Mouse (Mus musculus): ENCODE data around the gene Kdelr2. TPM values are rescaled to one million over a fixed set of nuclear protein-coding genes. Genes with fewer than 3 reads are reported as not detected.
A peak's percentile ranks its signal among the peaks of the same experiment; 100 is the strongest.

Gene Kdelr2
- 187 and 190 TPM in 2 replicates for polyA plus RNA-seq (2014; fragmentation: Nextera tagmentation; extraction: Ambion mirVana)

GRCm38 (mm10) chr5:143403221-143404147 is at the start of gene Kdelr2:
Gene Kdelr2, plus strand, starts transcription at chr5:143403838.
- Histone ChIP-seq H3K27me3 (ENCODE audit: control insufficient read depth, insufficient read depth, low read length) (no peaks in the 10 kb centered on the region), H3K27ac (ENCODE audit: low read depth, low read length) (peak within 1 kb of the TSS; percentile 46; the same call in 1 of the 2 replicates), H3K4me2 (peak within 1 kb of the TSS; percentile 72), H3K9ac (ENCODE audit: low read length) (peak within 1 kb of the TSS; percentile 81), H3K36me3 (ENCODE audit: control insufficient read depth, insufficient read depth, low read length) (no peaks in the 10 kb centered on the region; the same call in 1 of the 2 replicates), H3K9me3 (ENCODE audit: control insufficient read depth, low read length) (no peaks in the 10 kb centered on the region), H3K4me3 (ENCODE audit: low read depth, low read length) (peak within 1 kb of the TSS; percentile 85), H3K4me1 (ENCODE audit: control insufficient read depth, insufficient read depth, low read length) (peaks cover 11% of the 10 kb centered on the region)
- peak; percentile 100 for DNase-seq (ENCODE audit: low spot score, missing footprints)
- ATAC-seq (ENCODE audit: low FRiP score) = peak; percentile 97
- 1% methylated on average over 71 of the region's 72 CpGs for WGBS

- DNase-seq (ENCODE audit: low spot score, missing footprints) = peak; percentile 82
- WGBS = 35% methylated on average over 5 of the region's 5 CpGs
These were observed 47.6 kb upstream of the Kdelr2 start for GRCm38 (mm10) chr5:143356017-143356416.

GRCm38 (mm10) chr5:143356686-143357388 is 46.8 kb upstream of the Kdelr2 start, which contains the start of gene Grid2ip:
Gene Grid2ip, plus strand, starts transcription at chr5:143357338.
- WGBS = 16% methylated on average over 17 of the region's 17 CpGs
- peaks cover 4% of the 10 kb centered on the region; the same call in 1 of the 2 replicates for H3K4me1 ChIP-seq (ENCODE audit: control insufficient read depth, insufficient read depth, low read length)
- ATAC-seq (ENCODE audit: low FRiP score) = no peak; the same call in none of the 2 replicates

More at GRCm38 (mm10) chr5:143356017-143356416, 47.6 kb upstream of the Kdelr2 start:
- peaks cover 6% of the 10 kb centered on the region for H3K27me3 ChIP-seq (ENCODE audit: control insufficient read depth, insufficient read depth, low read length)
- no peak overlapping the region for H3K4me3 ChIP-seq (ENCODE audit: low read depth, low read length)
- H3K9ac ChIP-seq (ENCODE audit: low read length) = no peak overlapping the region
- H3K4me2 ChIP-seq = no peak overlapping the region
- H3K9me3 ChIP-seq (ENCODE audit: control insufficient read depth, low read length) = no peaks in the 10 kb centered on the region
- peaks cover 4% of the 10 kb centered on the region; the same call in 1 of the 2 replicates for H3K4me1 ChIP-seq (ENCODE audit: control insufficient read depth, insufficient read depth, low read length)
- no peaks in the 10 kb centered on the region for H3K36me3 ChIP-seq (ENCODE audit: control insufficient read depth, insufficient read depth, low read length)
- no peak; the same call in 1 of the 2 replicates for ATAC-seq (ENCODE audit: low FRiP score)
- no peak overlapping the region for H3K27ac ChIP-seq (ENCODE audit: low read depth, low read length)

GRCm38 (mm10) chr5:143357564-143357963 is 46.1 kb upstream of the Kdelr2 start:
- 0 out of 2 replicates have a peak overlapping the region, but pooled peaks have one; percentile 7 for H3K4me3 ChIP-seq (ENCODE audit: low read depth, low read length)
- H3K27ac ChIP-seq (ENCODE audit: low read depth, low read length) = no peak overlapping the region
- H3K9ac ChIP-seq (ENCODE audit: low read length) = peak overlapping the region; percentile 33; the same call in 1 of the 2 replicates
- H3K4me1 ChIP-seq (ENCODE audit: control insufficient read depth, insufficient read depth, low read length) = peaks cover 4% of the 10 kb centered on the region; the same call in 1 of the 2 replicates
- peaks cover 8% of the 10 kb centered on the region for H3K27me3 ChIP-seq (ENCODE audit: control insufficient read depth, insufficient read depth, low read length)
- DNase-seq (ENCODE audit: low spot score, missing footprints) = peak; percentile 85
- no peaks in the 10 kb centered on the region for H3K9me3 ChIP-seq (ENCODE audit: control insufficient read depth, low read length)
- H3K36me3 ChIP-seq (ENCODE audit: control insufficient read depth, insufficient read depth, low read length) = no peaks in the 10 kb centered on the region
- WGBS = 5% methylated on average over 28 of the region's 28 CpGs
- H3K4me2 ChIP-seq = peak overlapping the region; percentile 34
- peak; percentile 49; the same call in 1 of the 2 replicates for ATAC-seq (ENCODE audit: low FRiP score)

More at GRCm38 (mm10) chr5:143356686-143357388, 46.8 kb upstream of the Kdelr2 start, which contains the start of gene Grid2ip:
- peak; percentile 84 for DNase-seq (ENCODE audit: low spot score, missing footprints)
- H3K4me2 ChIP-seq = peak within 1 kb of the TSS; percentile 34
- H3K36me3 ChIP-seq (ENCODE audit: control insufficient read depth, insufficient read depth, low read length) = no peaks in the 10 kb centered on the region
- no peak within 1 kb of the TSS for H3K27ac ChIP-seq (ENCODE audit: low read depth, low read length)
- peak within 1 kb of the TSS; percentile 33; the same call in 1 of the 2 replicates for H3K9ac ChIP-seq (ENCODE audit: low read length)
- H3K9me3 ChIP-seq (ENCODE audit: control insufficient read depth, low read length) = no peaks in the 10 kb centered on the region
- peaks cover 6% of the 10 kb centered on the region for H3K27me3 ChIP-seq (ENCODE audit: control insufficient read depth, insufficient read depth, low read length)
- H3K4me3 ChIP-seq (ENCODE audit: low read depth, low read length) = 0 out of 2 replicates have a peak within 1 kb of the TSS, but pooled peaks have one; percentile 7

GRCm38 (mm10) chr5:143359263-143359662 is 44.4 kb upstream of the Kdelr2 start:
- Histone ChIP-seq H3K9me3 (ENCODE audit: control insufficient read depth, low read length) (no peaks in the 10 kb centered on the region), H3K27ac (ENCODE audit: low read depth, low read length) (no peak overlapping the region), H3K4me1 (ENCODE audit: control insufficient read depth, insufficient read depth, low read length) (peaks cover 8% of the 10 kb centered on the region), H3K27me3 (ENCODE audit: control insufficient read depth, insufficient read depth, low read length) (peaks cover 8% of the 10 kb centered on the region), H3K4me3 (ENCODE audit: low read depth, low read length) (no peak overlapping the region), H3K36me3 (ENCODE audit: control insufficient read depth, insufficient read depth, low read length) (no peaks in the 10 kb centered on the region), H3K4me2 (no peak overlapping the region), H3K9ac (ENCODE audit: low read length) (no peak overlapping the region)
- ATAC-seq (ENCODE audit: low FRiP score) (no peak), DNase-seq (ENCODE audit: low spot score, missing footprints) (no peak)
- WGBS = 40% methylated on average over 7 of the region's 7 CpGs

- H3K36me3 ChIP-seq (ENCODE audit: control insufficient read depth, insufficient read depth, low read length) = no peaks in the 10 kb centered on the region
- no peak overlapping the region for H3K4me2 ChIP-seq
- H3K9me3 ChIP-seq (ENCODE audit: control insufficient read depth, low read length) = no peaks in the 10 kb centered on the region
- peak; percentile 91 for DNase-seq (ENCODE audit: low spot score, missing footprints)
- no peak for ATAC-seq (ENCODE audit: low FRiP score)
- H3K4me1 ChIP-seq (ENCODE audit: control insufficient read depth, insufficient read depth, low read length) = peaks cover 13% of the 10 kb centered on the region
- H3K27me3 ChIP-seq (ENCODE audit: control insufficient read depth, insufficient read depth, low read length) = peaks cover 12% of the 10 kb centered on the region
- H3K4me3 ChIP-seq (ENCODE audit: low read depth, low read length) = no peak overlapping the region
- WGBS = 52% methylated on average over 5 of the region's 5 CpGs
- no peak overlapping the region for H3K27ac ChIP-seq (ENCODE audit: low read depth, low read length)
- H3K9ac ChIP-seq (ENCODE audit: low read length) = no peak overlapping the region
These were observed 43.6 kb upstream of the Kdelr2 start for GRCm38 (mm10) chr5:143360000-143360399.

- DNase-seq (ENCODE audit: low spot score, missing footprints) (no peak), ATAC-seq (ENCODE audit: low FRiP score) (no peak)
- no peak overlapping the region for H3K27ac ChIP-seq (ENCODE audit: low read depth, low read length)
- H3K36me3 ChIP-seq (ENCODE audit: control insufficient read depth, insufficient read depth, low read length) = no peaks in the 10 kb centered on the region
- 79% methylated on average over 7 of the region's 7 CpGs for WGBS
- no peak overlapping the region for H3K4me3 ChIP-seq (ENCODE audit: low read depth, low read length)
- peaks cover 13% of the 10 kb centered on the region for H3K4me1 ChIP-seq (ENCODE audit: control insufficient read depth, insufficient read depth, low read length)
- no peaks in the 10 kb centered on the region for H3K9me3 ChIP-seq (ENCODE audit: control insufficient read depth, low read length)
- H3K9ac ChIP-seq (ENCODE audit: low read length) = no peak overlapping the region
- no peak overlapping the region for H3K4me2 ChIP-seq
- H3K27me3 ChIP-seq (ENCODE audit: control insufficient read depth, insufficient read depth, low read length) = peaks cover 14% of the 10 kb centered on the region
These were observed 42.2 kb upstream of the Kdelr2 start for GRCm38 (mm10) chr5:143361428-143361827.

GRCm38 (mm10) chr5:143363678-143364615 is 39.7 kb upstream of the Kdelr2 start:
- Histone ChIP-seq H3K27me3 (ENCODE audit: control insufficient read depth, insufficient read depth, low read length) (peaks cover 19% of the 10 kb centered on the region), H3K9ac (ENCODE audit: low read length) (peak overlapping the region; percentile 69), H3K9me3 (ENCODE audit: control insufficient read depth, low read length) (no peaks in the 10 kb centered on the region), H3K36me3 (ENCODE audit: control insufficient read depth, insufficient read depth, low read length) (no peaks in the 10 kb centered on the region), H3K27ac (ENCODE audit: low read depth, low read length) (no peak overlapping the region), H3K4me3 (ENCODE audit: low read depth, low read length) (peak overlapping the region; percentile 39), H3K4me1 (ENCODE audit: control insufficient read depth, insufficient read depth, low read length) (peaks cover 9% of the 10 kb centered on the region), H3K4me2 (peak overlapping the region; percentile 91)
- DNase-seq (ENCODE audit: low spot score, missing footprints) = peak; percentile 94
- ATAC-seq (ENCODE audit: low FRiP score) = peak; percentile 85
- under 1% methylated on average over 46 of the region's 47 CpGs for WGBS

All from midbrain, embryonic 11.5 days (tissue).